Mouse (Mus musculus): ENCODE data around the gene Lrrfip1.

DNA sequence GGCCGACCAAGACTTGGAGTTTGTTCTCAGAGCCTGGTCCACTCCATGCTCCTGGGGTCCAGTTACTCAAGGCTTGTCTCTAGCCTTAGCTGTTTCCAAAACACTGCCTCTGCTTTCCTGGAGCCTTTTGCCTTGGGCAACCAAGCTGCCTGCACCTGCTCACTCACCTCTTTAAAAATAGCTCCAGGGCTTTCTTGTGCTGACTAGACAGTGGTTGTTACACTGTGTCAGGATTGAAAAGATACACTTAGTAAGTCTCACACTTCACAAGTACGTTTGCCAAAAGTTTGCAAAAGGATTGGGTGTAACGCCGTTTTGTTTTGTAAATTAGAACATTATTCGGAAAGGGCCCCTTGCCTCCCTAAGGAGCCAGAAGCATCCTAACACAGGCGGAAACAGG, 40.0 kb downstream of the Lrrfip1 start:
- TF ChIP-seq CTCF (IDR thresholded peaks at IDR 0.05; ENCODE audit: low read depth) (no peak), EP300 (IDR thresholded peaks at IDR 0.05; ENCODE audit: low read depth) (no peak)
